Mouse (Mus musculus) forebrain, embryonic 15.5 days (tissue): ENCODE data around the gene Zfp697. TPM values are rescaled to one million over a fixed set of nuclear protein-coding genes. Genes with fewer than 3 reads are reported as not detected.
A peak's percentile ranks its signal among the peaks of the same experiment; 100 is the strongest.
"Not testable (repeated sequence)": the region's sequence is repeated elsewhere in the genome, so short reads cannot be mapped to it uniquely, and the experiment has no call there.

ENCODE experiments used
- ATAC-seq: fragments of 200-750 bp; cut with Nextera tagmentation; replicated peaks from 2 replicates; pipeline ENCODE4 v1.8.0; 2017; ENCODE audit warnings: mild to moderate bottlenecking, moderate TSS enrichment, moderate library complexity
- H3K27ac ChIP-seq: fragments of 300-500 bp; sonication (generic); replicated peaks from 2 replicates; pipeline ENCODE4 v1.5.1; 2015; ENCODE audit warnings: mild to moderate bottlenecking, inconsistent platforms
- H3K27me3 ChIP-seq: fragments of 300-500 bp; sonication (generic); 2 replicates; pipeline ENCODE4 v1.6.1; 2015; ENCODE audit warnings: inconsistent platforms
- H3K36me3 ChIP-seq: fragments of 300-500 bp; sonication (generic); 2 replicates; pipeline ENCODE4 v1.6.1; 2015; ENCODE audit warnings: mild to moderate bottlenecking, inconsistent platforms
- H3K4me1 ChIP-seq: fragments of 300-500 bp; sonication (generic); 2 replicates; pipeline ENCODE4 v1.6.1; 2015; ENCODE audit warnings: inconsistent platforms
- H3K4me2 ChIP-seq: fragments of 300-500 bp; sonication (generic); replicated peaks from 2 replicates; pipeline ENCODE4 v1.6.1; 2015; ENCODE audit warnings: mild to moderate bottlenecking, inconsistent platforms
- H3K4me3 ChIP-seq: fragments of 300-500 bp; sonication (generic); 2 replicates; pipeline ENCODE4 v1.5.1; 2015; ENCODE audit warnings: mild to moderate bottlenecking, inconsistent platforms
- H3K9ac ChIP-seq: fragments of 300-500 bp; sonication (generic); replicated peaks from 2 replicates; pipeline ENCODE4 v1.6.1; 2015; ENCODE audit warnings: mild to moderate bottlenecking, inconsistent platforms
- H3K9me3 ChIP-seq: fragments of 300-500 bp; sonication (generic); 2 replicates; pipeline ENCODE4 v1.6.1; 2016; ENCODE audit warnings: inconsistent platforms
- whole genome bisulfite sequencing: fragments of 180-500 bp; shearing (Covaris S2); methylation state at CpG from one replicate; pipeline ENCODE4 v1.1.7; 2015; ENCODE audit warnings: mixed read lengths; 5-methylcytosine and 5-hydroxymethylcytosine counted together
- polyA plus RNA-seq: library from polyadenylated mRNA; unstranded; fragments of >200 nt; fragmentation: Nextera tagmentation; extraction: Ambion mirVana; gene quantifications from 2 replicates; pipeline ENCODE4 v1.2.1, GENCODE M21; 2015

The Zfp697 gene
- polyA plus RNA-seq, result 15.5 and 16.0 TPM in 2 replicates

DNA sequence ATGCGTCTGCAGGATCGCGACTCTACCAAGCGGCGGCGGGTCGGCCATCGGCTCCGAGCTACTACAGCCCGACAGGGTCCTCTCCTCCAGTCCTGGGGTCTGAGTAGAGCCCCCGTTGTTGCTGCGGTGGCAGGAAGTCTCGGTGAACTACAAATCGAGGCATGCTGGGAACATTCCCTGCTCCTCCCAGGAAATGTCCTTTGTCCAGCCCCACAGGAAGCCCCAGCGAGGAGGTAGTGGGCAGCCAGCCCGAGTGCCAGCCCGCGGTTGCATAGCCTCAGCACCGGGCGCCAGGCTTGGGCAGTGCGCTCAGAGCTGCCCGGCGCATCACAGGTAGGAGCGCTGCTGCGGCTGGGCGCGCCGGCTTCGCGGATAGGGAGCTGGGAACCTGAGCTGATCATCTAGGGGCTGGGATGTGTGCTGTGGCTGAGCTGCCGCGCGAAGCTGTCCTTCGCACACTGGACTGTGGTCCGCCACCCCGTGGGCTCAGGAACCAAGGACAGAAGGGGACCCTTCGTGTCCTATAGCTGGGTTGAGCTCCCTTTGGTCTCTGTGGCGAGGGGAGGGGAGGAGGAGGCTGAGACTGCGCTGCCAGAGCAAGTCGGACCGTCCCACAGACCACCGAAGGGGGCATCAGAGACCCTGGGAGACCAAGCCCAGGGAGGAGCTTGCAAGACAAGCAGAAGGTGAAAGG lies at the start of gene Zfp697:
TSS of gene Zfp697 (plus strand) at position 216 of the 694 bp plus-strand sequence.
- peak; percentile 95 for ATAC-seq
- H3K27ac ChIP-seq, result peak within 1 kb of the TSS; percentile 89
- H3K36me3 ChIP-seq, result no peaks in the 10 kb centered on the region
- no peaks in the 10 kb centered on the region for H3K9me3 ChIP-seq
- WGBS, result under 1% methylated on average over 42 of the region's 42 CpGs
- H3K4me1 ChIP-seq, result peaks cover 29% of the 10 kb centered on the region
- peak within 1 kb of the TSS; percentile 91 for H3K9ac ChIP-seq
- H3K27me3 ChIP-seq, result no peaks in the 10 kb centered on the region
- H3K4me3 ChIP-seq, result peak within 1 kb of the TSS; percentile 82
- H3K4me2 ChIP-seq, result peak within 1 kb of the TSS; percentile 90

DNA sequence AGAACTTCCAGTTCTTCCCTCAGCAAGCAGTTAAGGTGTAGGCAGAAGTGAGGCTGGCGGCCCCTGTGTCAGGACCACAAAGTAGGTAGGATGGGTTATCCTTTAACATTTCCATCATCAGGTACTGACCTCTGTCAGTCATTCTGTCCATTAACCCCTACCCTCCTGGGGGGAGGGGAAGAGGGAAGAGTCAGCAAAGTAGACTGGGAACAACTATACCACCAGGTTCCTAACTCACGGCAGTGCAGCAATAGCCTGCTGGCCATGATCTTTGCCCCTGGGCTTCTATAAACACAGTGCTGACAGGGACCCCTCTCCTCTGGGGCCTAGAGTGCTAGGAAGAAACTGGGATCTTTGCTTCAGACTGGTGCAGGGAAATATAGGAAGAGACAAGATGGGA lies 48.3 kb upstream of the Zfp697 start:
- Histone ChIP-seq H3K36me3 (0 out of 2 replicates have a peak, but pooled peaks cover 7% of the 10 kb centered on the region), H3K27me3 (no peaks in the 10 kb centered on the region), H3K27ac (no peak overlapping the region), H3K4me3 (no peak overlapping the region), H3K9me3 (no peaks in the 10 kb centered on the region), H3K4me1 (peaks cover 32% of the 10 kb centered on the region), H3K4me2 (no peak overlapping the region), H3K9ac (no peak overlapping the region)
- 81% methylated on average over 2 of the region's 2 CpGs for WGBS
- no peak for ATAC-seq

DNA sequence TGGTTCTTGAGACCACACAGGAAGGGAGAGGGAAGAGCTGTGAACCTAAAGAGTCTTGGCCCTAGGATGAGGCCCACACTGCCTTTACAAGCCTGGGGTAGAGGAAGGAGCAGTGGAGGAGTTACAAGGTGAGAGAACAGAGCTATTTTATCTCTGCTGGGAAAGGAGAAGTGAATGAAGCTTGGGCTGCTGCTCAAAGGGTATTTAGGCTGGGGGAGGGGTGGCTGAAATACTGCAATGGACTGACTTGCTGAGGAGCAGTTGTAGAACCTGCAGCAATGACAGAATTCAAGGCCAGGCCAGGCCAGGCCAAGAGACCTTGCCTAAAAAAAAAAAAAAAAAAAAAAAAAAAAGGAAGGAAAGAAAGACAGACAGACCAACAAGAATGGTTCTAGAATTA lies 46.9 kb upstream of the Zfp697 start:
- Histone ChIP-seq H3K27ac (no peak overlapping the region), H3K4me2 (no peak overlapping the region), H3K27me3 (no peaks in the 10 kb centered on the region), H3K36me3 (0 out of 2 replicates have a peak, but pooled peaks cover 7% of the 10 kb centered on the region), H3K4me1 (peaks cover 37% of the 10 kb centered on the region), H3K4me3 (no peak overlapping the region), H3K9me3 (no peaks in the 10 kb centered on the region), H3K9ac (no peak overlapping the region)
- ATAC-seq, result no peak

DNA sequence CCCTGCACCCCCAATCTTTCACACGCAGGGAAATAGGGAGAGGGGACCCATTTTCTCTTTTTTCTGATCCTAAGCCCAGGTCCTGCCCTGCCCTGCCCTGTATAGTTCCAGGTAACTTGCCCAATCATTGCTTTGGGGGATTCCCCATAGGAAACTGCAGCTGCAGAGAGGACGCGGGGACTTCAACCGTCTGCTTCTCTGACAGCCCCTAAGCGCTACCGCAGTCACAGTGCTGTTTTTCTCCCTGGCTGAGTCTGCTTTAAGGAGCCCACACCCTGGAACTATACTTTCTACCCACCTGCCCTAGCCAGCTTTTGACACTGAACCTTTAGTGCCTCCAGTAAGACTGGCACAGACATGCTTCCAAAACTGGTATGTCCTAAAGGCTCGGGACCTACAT lies 46.4 kb upstream of the Zfp697 start:
- ATAC-seq, result no peak
- H3K27ac ChIP-seq, result no peak overlapping the region
- 73% methylated on average over 7 of the region's 7 CpGs for WGBS
- no peak overlapping the region for H3K9ac ChIP-seq
- H3K27me3 ChIP-seq, result no peaks in the 10 kb centered on the region
- H3K4me2 ChIP-seq, result no peak overlapping the region
- peaks cover 37% of the 10 kb centered on the region for H3K4me1 ChIP-seq
- 0 out of 2 replicates have a peak, but pooled peaks cover 7% of the 10 kb centered on the region for H3K36me3 ChIP-seq
- no peaks in the 10 kb centered on the region for H3K9me3 ChIP-seq
- no peak overlapping the region for H3K4me3 ChIP-seq

DNA sequence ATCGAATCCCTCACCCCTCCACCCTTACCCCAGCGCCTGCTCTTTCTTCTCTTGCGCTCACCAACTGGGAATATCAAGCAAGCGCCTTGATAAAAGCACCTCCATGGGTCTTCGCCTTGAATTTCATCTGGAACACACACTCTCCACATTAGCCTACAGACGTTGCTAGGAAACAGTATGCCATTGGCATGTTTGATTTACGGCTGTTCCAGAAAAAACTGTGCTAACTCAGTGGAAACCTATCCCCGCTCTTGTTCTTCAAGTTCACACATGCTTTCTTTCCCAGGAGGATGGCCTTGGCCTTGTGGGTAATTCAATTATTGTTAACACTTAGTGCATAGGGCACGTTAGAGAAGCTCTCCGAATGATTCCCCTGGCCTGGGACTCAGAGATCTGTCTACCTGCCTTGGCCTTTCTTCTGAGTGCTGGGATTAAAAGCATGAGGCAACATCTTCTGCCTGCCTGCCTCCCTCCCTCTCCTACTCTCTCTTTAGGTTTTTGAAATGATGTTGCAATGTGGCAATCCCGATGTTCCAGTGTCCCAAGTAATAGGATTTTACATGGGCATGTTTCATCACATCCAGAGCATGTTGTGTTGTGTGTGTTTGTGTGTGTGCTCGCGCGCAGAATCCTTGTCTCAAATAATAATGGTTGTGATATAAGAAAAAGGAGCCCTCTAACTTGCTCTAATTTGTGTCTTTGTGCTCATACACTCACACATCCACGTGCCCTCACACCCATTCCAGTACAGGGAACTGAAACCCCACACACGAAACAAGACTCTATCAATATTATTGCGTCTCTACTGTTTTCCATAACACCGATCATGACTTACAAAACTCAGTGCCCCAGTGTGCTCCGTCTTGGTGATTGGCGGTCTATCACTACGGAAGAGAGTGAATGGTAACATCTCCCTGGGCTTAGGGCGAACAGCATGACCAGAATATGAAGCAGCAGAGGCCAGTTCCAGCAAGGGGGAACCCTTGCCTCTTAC lies 45.3 kb upstream of the Zfp697 start:
- H3K4me3 ChIP-seq, result no peak overlapping the region
- no peak; the same call in 1 of the 2 replicates for ATAC-seq
- no peak overlapping the region for H3K9ac ChIP-seq
- H3K27ac ChIP-seq, result peak overlapping the region; percentile 0; the same call in 1 of the 2 replicates
- no peaks in the 10 kb centered on the region for H3K9me3 ChIP-seq
- peaks cover 37% of the 10 kb centered on the region for H3K4me1 ChIP-seq
- H3K36me3 ChIP-seq, result 0 out of 2 replicates have a peak, but pooled peaks cover 7% of the 10 kb centered on the region
- H3K4me2 ChIP-seq, result peak overlapping the region; percentile 97
- H3K27me3 ChIP-seq, result no peaks in the 10 kb centered on the region
- 62% methylated on average over 22 of the region's 22 CpGs for WGBS

DNA sequence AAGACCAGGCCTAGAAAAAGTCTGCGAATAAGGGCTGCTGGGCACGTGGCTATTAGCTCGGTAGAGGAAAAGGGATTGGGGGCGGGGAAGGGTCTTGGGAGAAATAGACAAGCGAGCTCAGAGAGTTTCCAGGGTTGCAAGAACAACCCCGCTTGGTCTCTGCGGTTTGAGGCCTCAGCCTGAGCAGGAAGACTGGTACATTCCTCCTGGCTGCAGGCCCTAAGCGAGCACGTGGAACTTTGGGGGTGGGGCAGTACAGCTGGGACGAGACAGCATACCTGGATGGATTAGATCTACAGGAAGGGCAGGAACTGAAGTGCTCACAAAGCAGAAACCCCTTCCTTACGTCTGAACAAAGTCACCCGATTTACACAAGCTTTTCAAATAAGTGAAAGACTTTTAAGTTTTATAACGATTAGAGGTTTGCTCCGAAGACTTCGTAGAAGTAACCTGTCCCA lies 43.6 kb upstream of the Zfp697 start:
- ATAC-seq, result peak; percentile 41
- H3K4me1 ChIP-seq, result peaks cover 37% of the 10 kb centered on the region
- under 1% methylated on average over 15 of the region's 15 CpGs for WGBS

DNA sequence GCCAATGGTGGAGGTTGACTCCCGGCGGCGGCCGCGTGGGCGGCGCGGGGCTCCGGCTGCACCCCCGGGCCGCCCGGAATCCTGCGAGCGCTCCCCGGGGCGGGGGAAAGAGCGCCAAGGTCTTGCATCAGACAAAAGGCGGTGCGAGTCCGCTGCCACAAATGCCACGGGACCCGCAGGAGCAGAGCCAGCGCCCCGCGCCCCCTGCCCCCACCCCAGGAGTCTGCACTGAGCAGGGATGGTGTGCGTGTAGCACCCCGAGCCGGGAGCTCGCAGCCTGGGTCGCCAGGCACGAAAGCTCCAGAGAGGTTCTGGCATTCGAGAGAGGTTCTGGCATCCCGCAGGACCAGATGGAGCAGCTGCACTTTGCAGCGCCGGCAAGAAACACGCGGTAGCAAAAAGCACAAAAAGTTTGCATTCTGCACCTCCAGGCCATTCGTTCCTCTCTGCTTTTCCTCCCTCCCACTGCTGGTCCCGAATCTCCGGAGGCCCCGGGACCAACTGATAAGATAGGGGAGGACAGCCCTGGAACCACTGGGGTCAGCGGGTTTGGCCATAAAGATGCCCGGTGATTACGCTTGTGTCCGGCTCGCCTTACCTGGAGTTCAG lies 43.1 kb upstream of the Zfp697 start:
- Histone ChIP-seq H3K9ac (peak overlapping the region; percentile 53), H3K4me2 (peak overlapping the region; percentile 97), H3K4me3 (peak overlapping the region; percentile 56), H3K27ac (peak overlapping the region; percentile 67), H3K4me1 (peaks cover 37% of the 10 kb centered on the region), H3K27me3 (no peaks in the 10 kb centered on the region), H3K9me3 (no peaks in the 10 kb centered on the region), H3K36me3 (no peaks in the 10 kb centered on the region)
- peak; percentile 81 for ATAC-seq
- WGBS, result under 1% methylated on average over 46 of the region's 46 CpGs

More for the DNA sequence above, 43.6 kb upstream of the Zfp697 start:
- Histone ChIP-seq H3K27ac (peak overlapping the region; percentile 67), H3K4me3 (peak overlapping the region; percentile 56), H3K9ac (peak overlapping the region; percentile 53), H3K4me2 (peak overlapping the region; percentile 97), H3K9me3 (no peaks in the 10 kb centered on the region), H3K36me3 (no peaks in the 10 kb centered on the region), H3K27me3 (no peaks in the 10 kb centered on the region)

DNA sequence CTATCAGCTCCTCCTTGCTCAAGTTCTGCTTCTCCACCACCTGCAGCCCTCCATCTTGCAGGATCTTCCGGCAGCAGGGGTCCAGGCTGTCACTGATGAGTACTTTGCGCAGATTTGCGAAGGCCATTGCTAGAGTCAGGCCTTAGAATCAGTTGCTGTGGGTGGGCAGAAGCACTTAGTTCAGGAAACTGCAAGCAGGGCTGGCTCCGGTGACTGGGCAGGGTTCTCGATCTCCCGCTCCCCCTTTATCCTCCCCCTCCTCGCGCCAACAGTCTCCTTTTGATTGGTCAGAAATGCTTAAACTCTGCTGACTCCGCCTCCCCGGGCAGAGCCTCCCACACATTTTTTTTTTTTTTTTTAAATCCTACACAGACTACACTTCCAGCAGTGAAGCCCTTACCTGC lies 42.6 kb upstream of the Zfp697 start, which contains the start of gene Phgdh:
TSS of gene Phgdh (minus strand) at position 285 of the 404 bp plus-strand sequence.
- H3K9ac ChIP-seq, result peak within 1 kb of the TSS; percentile 53
- H3K27ac ChIP-seq, result peak within 1 kb of the TSS; percentile 67
- H3K36me3 ChIP-seq, H3K9me3 ChIP-seq, H3K27me3 ChIP-seq: not testable (repeated sequence)
- peaks cover 37% of the 10 kb centered on the region for H3K4me1 ChIP-seq
- peak; percentile 61 for ATAC-seq
- 0% methylated on average over 10 of the region's 10 CpGs for WGBS
- H3K4me3 ChIP-seq, result peak within 1 kb of the TSS; percentile 56
- peak within 1 kb of the TSS; percentile 97 for H3K4me2 ChIP-seq

DNA sequence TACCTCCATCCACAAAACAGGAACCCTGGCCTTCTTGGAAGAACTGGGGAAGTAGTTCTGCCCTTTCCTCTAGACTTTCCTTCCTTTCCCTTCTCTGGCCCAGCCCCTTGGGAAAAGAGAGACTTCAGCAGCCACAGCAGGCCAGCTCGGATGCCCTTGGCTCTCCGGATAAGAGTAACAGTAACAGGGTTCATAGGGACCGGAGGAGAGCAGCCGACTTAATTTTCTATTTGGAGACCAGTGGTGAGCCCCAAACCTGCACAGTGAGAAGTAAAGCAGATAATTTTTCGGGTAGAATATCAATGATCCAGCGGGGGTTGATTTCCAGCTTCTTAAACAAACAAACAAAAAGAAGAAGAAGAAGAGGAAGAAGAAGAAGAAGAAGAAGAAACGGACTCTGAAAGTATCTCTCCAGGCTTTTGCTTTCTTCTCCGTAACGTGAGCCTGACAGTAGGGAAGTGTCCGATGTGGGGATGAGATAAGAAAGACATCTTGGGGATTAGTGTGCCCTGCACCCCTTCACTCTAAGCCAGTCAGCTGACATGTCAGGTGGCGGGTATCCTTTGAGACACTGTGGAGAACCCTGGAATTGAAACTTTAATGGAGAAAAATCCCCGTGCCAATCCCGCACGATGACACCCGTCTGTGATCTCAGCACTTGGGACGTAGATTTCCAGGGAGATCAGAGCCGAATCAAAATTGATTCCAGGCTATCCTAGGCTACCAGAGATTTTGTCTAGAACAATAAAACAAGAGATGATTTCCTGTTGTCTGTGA lies 41.3 kb upstream of the Zfp697 start:
- WGBS, result 86% methylated on average over 17 of the region's 17 CpGs
- Histone ChIP-seq H3K4me2 (no peak overlapping the region), H3K9me3 (no peaks in the 10 kb centered on the region)

DNA sequence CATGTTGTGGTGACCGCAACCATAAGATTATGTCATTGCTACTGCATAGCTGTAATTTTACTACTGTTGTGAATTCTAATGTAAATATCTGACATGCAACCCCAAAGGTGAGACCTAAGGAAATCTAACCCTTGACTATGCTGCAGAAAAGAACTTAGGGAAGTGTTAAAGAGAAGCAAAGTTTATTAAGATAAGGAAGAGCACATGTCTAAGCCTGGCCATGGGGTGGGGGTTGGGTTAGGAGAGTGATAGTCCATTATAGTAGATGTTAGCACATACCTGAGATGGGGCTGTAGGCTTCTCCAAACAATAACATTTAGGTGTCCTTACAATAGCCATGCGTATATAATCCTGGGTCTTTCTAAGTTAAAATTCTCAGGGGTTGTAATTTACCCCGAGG lies 39.0 kb upstream of the Zfp697 start:
- ATAC-seq, result no peak
- peaks cover 11% of the 10 kb centered on the region for H3K4me1 ChIP-seq

More for the DNA sequence above, 41.3 kb upstream of the Zfp697 start:
- no peak overlapping the region for H3K4me3 ChIP-seq
- no peaks in the 10 kb centered on the region for H3K27me3 ChIP-seq
- no peaks in the 10 kb centered on the region for H3K36me3 ChIP-seq
- H3K27ac ChIP-seq, result no peak overlapping the region
- H3K4me1 ChIP-seq, result peaks cover 32% of the 10 kb centered on the region
- no peak overlapping the region for H3K9ac ChIP-seq
- ATAC-seq, result no peak

DNA sequence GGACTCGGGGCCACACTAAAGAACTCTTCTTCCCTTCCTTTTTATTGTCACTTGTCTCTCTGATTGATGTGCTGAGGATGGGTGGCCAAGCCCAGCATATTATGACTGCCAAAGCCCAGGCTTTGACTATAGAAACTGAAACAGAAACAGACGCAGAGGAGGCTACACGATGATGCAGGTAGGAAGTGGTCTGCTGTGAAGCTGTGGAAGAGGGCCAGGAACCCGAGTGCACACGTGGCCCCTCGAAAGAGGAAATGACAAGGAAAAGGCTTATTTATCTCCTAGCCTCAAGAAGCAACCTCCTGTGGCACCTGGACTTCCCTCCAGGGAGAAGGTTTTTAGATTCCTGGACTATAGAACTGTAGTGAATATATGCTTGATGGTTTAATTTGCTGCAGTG lies 34.2 kb upstream of the Zfp697 start:
- Histone ChIP-seq H3K36me3 (no peaks in the 10 kb centered on the region), H3K27ac (no peak overlapping the region), H3K9ac (no peak overlapping the region), H3K4me3 (no peak overlapping the region), H3K27me3 (no peaks in the 10 kb centered on the region), H3K9me3 (no peaks in the 10 kb centered on the region), H3K4me1 (no peaks in the 10 kb centered on the region), H3K4me2 (no peak overlapping the region)
- 89% methylated on average over 6 of the region's 6 CpGs for WGBS
- ATAC-seq, result no peak

More for the DNA sequence above, 39.0 kb upstream of the Zfp697 start:
- Histone ChIP-seq H3K4me3 (no peak overlapping the region), H3K36me3 (no peaks in the 10 kb centered on the region), H3K27ac (no peak overlapping the region), H3K9ac (no peak overlapping the region), H3K9me3 (no peaks in the 10 kb centered on the region), H3K27me3 (no peaks in the 10 kb centered on the region), H3K4me2 (no peak overlapping the region)
- 90% methylated on average over 3 of the region's 3 CpGs for WGBS
